Mouse (Mus musculus): ENCODE results near the gene Gm10778.

DNA sequence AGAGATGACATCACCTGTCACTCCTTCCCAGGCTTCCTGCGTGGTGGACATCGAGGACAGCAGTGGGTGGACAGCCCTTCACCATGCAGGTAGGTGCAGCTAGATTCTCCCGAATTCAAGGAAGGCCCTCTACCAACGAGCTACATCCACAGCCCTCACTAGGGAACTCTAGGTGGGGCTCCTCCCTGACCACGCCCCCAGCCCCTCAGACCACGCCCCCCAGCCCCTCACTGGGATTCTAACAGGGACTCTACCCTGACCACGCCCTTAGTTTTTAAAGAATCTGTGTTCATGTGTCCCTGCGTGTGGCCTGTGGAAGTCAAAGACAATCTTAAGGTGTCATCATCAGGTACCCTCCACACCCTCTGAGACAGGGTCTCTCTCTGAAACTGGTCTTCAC, 12.5 kb upstream of the Gm10778 start:
- TF ChIP-seq CTCF (conservative IDR thresholded peaks at IDR 0.05; ENCODE audit: insufficient read depth, insufficient read length, low read depth, low read length) (no peak), POLR2A (IDR thresholded peaks at IDR 0.05; ENCODE audit: low read depth, low read length) (no peak)

Data from kidney, adult 2 months (tissue).